Mouse (Mus musculus) liver (tissue): ENCODE measurements around the gene Fam169b.
"Not testable (repeated sequence)": the region's sequence is repeated elsewhere in the genome, so short reads cannot be mapped to it uniquely, and the experiment has no call there.

Source experiments
- DNase-seq: peaks from one replicate; pipeline ENCODE4 v3.0.0-alpha.2; 2020; ENCODE audit warnings: mixed read lengths

Fam169b gene

GRCm38 (mm10) chr7:68264531-68264930 is 9.1 kb upstream of the Fam169b start:
- DNase-seq, result no peak

GRCm38 (mm10) chr7:68265391-68265790 is 8.2 kb upstream of the Fam169b start:
- no peak for DNase-seq

- DNase-seq, result no peak
Observed at GRCm38 (mm10) chr7:68266691-68267090, 6.9 kb upstream of the Fam169b start.

- no peak for DNase-seq
Observed at GRCm38 (mm10) chr7:68270551-68270950, 3.1 kb upstream of the Fam169b start.

GRCm38 (mm10) chr7:68271816-68272215 is 1.8 kb upstream of the Fam169b start:
- DNase-seq, result no peak

- no peak for DNase-seq
Observed at GRCm38 (mm10) chr7:68272607-68273006, 1.0 kb upstream of the Fam169b start.

- DNase-seq, result no peak
Observed at GRCm38 (mm10) chr7:68274218-68274617, 579 bp downstream of the Fam169b start.

- DNase-seq, result no peak
Observed at GRCm38 (mm10) chr7:68274951-68275350, 1.3 kb downstream of the Fam169b start.

- DNase-seq, result not testable (repeated sequence)
Observed at GRCm38 (mm10) chr7:68275445-68275837, 1.8 kb downstream of the Fam169b start.

GRCm38 (mm10) chr7:68275838-68276731 is 2.4 kb downstream of the Fam169b start:
- peak; percentile 51 for DNase-seq

- DNase-seq, result no peak
Observed at GRCm38 (mm10) chr7:68277054-68277896, 3.6 kb downstream of the Fam169b start.

GRCm38 (mm10) chr7:68277897-68278270 is 4.2 kb downstream of the Fam169b start:
- DNase-seq, result no peak

- DNase-seq, result no peak
Observed at GRCm38 (mm10) chr7:68278385-68278784, 4.7 kb downstream of the Fam169b start.

- no peak for DNase-seq
Observed at GRCm38 (mm10) chr7:68278908-68279307, 5.3 kb downstream of the Fam169b start.

GRCm38 (mm10) chr7:68279481-68279880 is 5.8 kb downstream of the Fam169b start:
- no peak for DNase-seq

- no peak for DNase-seq
Observed at GRCm38 (mm10) chr7:68280352-68280869, 6.8 kb downstream of the Fam169b start.

GRCm38 (mm10) chr7:68281341-68281740 is 7.7 kb downstream of the Fam169b start:
- no peak for DNase-seq

- no peak for DNase-seq
Observed at GRCm38 (mm10) chr7:68282304-68283132, 8.9 kb downstream of the Fam169b start.

- not testable (repeated sequence) for DNase-seq
Observed at GRCm38 (mm10) chr7:68283133-68283520, 9.5 kb downstream of the Fam169b start.

GRCm38 (mm10) chr7:68283776-68284175 is 10.1 kb downstream of the Fam169b start:
- DNase-seq, result no peak

GRCm38 (mm10) chr7:68285851-68286298 is 12.2 kb downstream of the Fam169b start:
- DNase-seq, result no peak
